Mouse (Mus musculus): ENCODE measurements around the gene Acat2. TPM values are rescaled to one million over a fixed set of nuclear protein-coding genes. Genes with fewer than 3 reads are reported as not detected.
"Not testable (repeated sequence)": the region's sequence is repeated elsewhere in the genome, so short reads cannot be mapped to it uniquely, and the experiment has no call there.

Gene Acat2
- polyA plus RNA-seq, 1 experiment: 7.9 TPM

DNA sequence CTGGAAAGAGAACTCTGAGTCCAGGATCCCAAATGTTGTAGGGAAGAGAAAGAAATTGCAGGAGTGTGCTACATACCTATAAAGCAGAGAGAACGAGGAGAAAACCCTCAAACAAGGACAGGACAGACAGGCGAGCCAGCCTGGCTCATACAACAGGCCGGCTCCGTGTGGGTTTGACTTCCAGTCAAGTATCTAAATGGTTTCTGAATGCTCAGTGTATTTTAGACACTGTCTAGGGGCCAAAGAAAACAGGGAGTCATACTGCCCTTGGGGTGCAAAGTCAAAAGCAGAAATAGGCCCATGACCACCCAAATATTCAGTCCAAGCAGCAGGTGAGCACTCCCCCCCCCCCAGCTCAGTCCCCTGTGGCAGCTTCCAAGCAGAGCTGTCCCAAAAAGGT, 54.7 kb downstream of the Acat2 start:
- Histone ChIP-seq H3K27me3 (ENCODE audit: control insufficient read depth, insufficient read depth, low read length) (no peaks in the 10 kb centered on the region), H3K4me1 (ENCODE audit: control insufficient read depth, insufficient read depth, insufficient read length, low read length) (no peaks in the 10 kb centered on the region), H3K4me3 (ENCODE audit: low read depth, low read length) (no peak overlapping the region), H3K36me3 (ENCODE audit: control insufficient read depth, insufficient read depth, low read length) (peaks cover 27% of the 10 kb centered on the region), H3K27ac (ENCODE audit: insufficient read depth, low read depth, low read length) (no peak overlapping the region)
- TF ChIP-seq CTCF (IDR thresholded peaks at IDR 0.05; ENCODE audit: extremely low read depth, insufficient read length, insufficient replicate concordance, low read depth, low read length): no peak
- 92% methylated on average over 4 of the region's 4 CpGs for WGBS

- TF ChIP-seq CTCF (IDR thresholded peaks at IDR 0.05; ENCODE audit: extremely low read depth, insufficient read length, insufficient replicate concordance, low read depth, low read length) (no peak), POLR2A (IDR thresholded peaks at IDR 0.05; ENCODE audit: low read depth, low read length) (no peak)
- 83% methylated on average over 1 of the region's 1 CpGs for WGBS
- Histone ChIP-seq H3K27ac (ENCODE audit: insufficient read depth, low read depth, low read length) (no peak overlapping the region), H3K36me3 (ENCODE audit: control insufficient read depth, insufficient read depth, low read length) (peaks cover 21% of the 10 kb centered on the region), H3K27me3 (ENCODE audit: control insufficient read depth, insufficient read depth, low read length) (no peaks in the 10 kb centered on the region), H3K4me1 (ENCODE audit: control insufficient read depth, insufficient read depth, insufficient read length, low read length) (no peaks in the 10 kb centered on the region), H3K4me3 (ENCODE audit: low read depth, low read length) (no peak overlapping the region)
Measured at GRCm38 (mm10) chr17:12904349-12904748, 56.2 kb downstream of the Acat2 start.

- TF ChIP-seq POLR2A (IDR thresholded peaks at IDR 0.05; ENCODE audit: low read depth, low read length): no peak
- TF ChIP-seq CTCF (IDR thresholded peaks at IDR 0.05; ENCODE audit: extremely low read depth, insufficient read length, insufficient replicate concordance, low read depth, low read length): no peak
- H3K27me3 ChIP-seq (ENCODE audit: control insufficient read depth, insufficient read depth, low read length): no peaks in the 10 kb centered on the region
- WGBS: 74% methylated on average over 11 of the region's 12 CpGs
Measured at GRCm38 (mm10) chr17:12903372-12904333, 56.9 kb downstream of the Acat2 start.

GRCm38 (mm10) chr17:12902291-12902690, 58.3 kb downstream of the Acat2 start:
- H3K27me3 ChIP-seq (ENCODE audit: control insufficient read depth, insufficient read depth, low read length): no peaks in the 10 kb centered on the region
- TF ChIP-seq CTCF (IDR thresholded peaks at IDR 0.05; ENCODE audit: extremely low read depth, insufficient read length, insufficient replicate concordance, low read depth, low read length) (no peak), POLR2A (IDR thresholded peaks at IDR 0.05; ENCODE audit: low read depth, low read length) (no peak)
- peaks cover 24% of the 10 kb centered on the region for H3K36me3 ChIP-seq (ENCODE audit: control insufficient read depth, insufficient read depth, low read length)
- 93% methylated on average over 6 of the region's 6 CpGs for WGBS
- H3K4me1 ChIP-seq (ENCODE audit: control insufficient read depth, insufficient read depth, insufficient read length, low read length): no peaks in the 10 kb centered on the region
- no peak overlapping the region for H3K27ac ChIP-seq (ENCODE audit: insufficient read depth, low read depth, low read length)
- H3K4me3 ChIP-seq (ENCODE audit: low read depth, low read length): no peak overlapping the region

More at GRCm38 (mm10) chr17:12903372-12904333, 56.9 kb downstream of the Acat2 start:
- Histone ChIP-seq H3K4me1 (ENCODE audit: control insufficient read depth, insufficient read depth, insufficient read length, low read length) (no peaks in the 10 kb centered on the region), H3K36me3 (ENCODE audit: control insufficient read depth, insufficient read depth, low read length) (peaks cover 23% of the 10 kb centered on the region), H3K4me3 (ENCODE audit: low read depth, low read length) (no peak overlapping the region), H3K27ac (ENCODE audit: insufficient read depth, low read depth, low read length) (no peak overlapping the region)

DNA sequence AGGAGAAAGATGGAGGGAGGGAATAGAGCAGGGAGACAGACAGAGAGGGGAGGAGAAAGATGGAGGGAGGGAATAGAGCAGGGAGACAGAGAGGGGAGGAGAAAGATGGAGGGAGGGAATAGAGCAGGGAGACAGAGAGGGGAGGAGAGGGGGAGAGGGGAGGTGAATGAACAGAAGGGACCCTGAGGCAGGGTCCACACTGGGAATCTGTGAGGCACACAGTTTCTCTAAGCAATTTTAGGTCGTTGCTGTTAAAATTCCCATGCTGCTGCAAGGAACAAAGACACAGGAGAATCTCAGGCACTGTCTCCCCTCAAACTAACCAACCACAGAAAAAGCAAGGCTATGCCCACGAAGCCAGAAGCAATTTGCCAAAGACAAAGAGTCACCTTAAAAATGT, 61.9 kb downstream of the Acat2 start:
- H3K4me1 ChIP-seq (ENCODE audit: control insufficient read depth, insufficient read depth, insufficient read length, low read length); H3K4me3 ChIP-seq (ENCODE audit: low read depth, low read length); H3K27me3 ChIP-seq (ENCODE audit: control insufficient read depth, insufficient read depth, low read length); H3K27ac ChIP-seq (ENCODE audit: insufficient read depth, low read depth, low read length): not testable (repeated sequence)
- peaks cover 15% of the 10 kb centered on the region for H3K36me3 ChIP-seq (ENCODE audit: control insufficient read depth, insufficient read depth, low read length)
- WGBS: 60% methylated on average over 2 of the region's 2 CpGs

DNA sequence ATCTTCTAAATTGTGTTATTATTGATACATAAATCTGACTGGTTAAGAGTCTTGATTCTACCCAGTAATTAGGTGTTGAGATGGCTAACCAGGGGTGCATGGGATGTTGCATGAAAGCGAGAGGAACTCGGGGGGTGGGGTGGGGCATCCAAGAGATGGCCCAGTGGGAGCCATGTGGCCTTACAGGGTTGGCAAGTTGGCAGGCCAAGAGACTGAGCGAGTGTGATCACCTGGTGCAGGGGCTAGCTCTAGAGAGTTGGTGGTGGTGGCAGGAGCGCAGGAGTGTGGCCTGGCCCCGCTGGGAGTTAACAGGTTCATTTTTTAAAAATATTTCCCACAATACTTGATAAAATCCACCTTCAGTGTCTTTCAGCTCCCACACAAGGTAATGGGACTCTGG, 62.9 kb downstream of the Acat2 start:
- Histone ChIP-seq H3K27me3 (ENCODE audit: control insufficient read depth, insufficient read depth, low read length) (no peaks in the 10 kb centered on the region), H3K4me1 (ENCODE audit: control insufficient read depth, insufficient read depth, insufficient read length, low read length) (no peaks in the 10 kb centered on the region), H3K4me3 (ENCODE audit: low read depth, low read length) (no peak overlapping the region), H3K27ac (ENCODE audit: insufficient read depth, low read depth, low read length) (no peak overlapping the region), H3K36me3 (ENCODE audit: control insufficient read depth, insufficient read depth, low read length) (peaks cover 12% of the 10 kb centered on the region)
- no peak for TF ChIP-seq CTCF (IDR thresholded peaks at IDR 0.05; ENCODE audit: extremely low read depth, insufficient read length, insufficient replicate concordance, low read depth, low read length)
- TF ChIP-seq POLR2A (IDR thresholded peaks at IDR 0.05; ENCODE audit: low read depth, low read length): no peak
- 95% methylated on average over 5 of the region's 5 CpGs for WGBS

Other genes with a start within 250 kb of the Acat2 start
- gene Igf2r, start 191.1 kb downstream of the Acat2 start, polyA plus RNA-seq (2012; rRNA removed): 8.3 and 19.7 TPM in 2 replicates
- not detected in 2 replicates for gene Mas1, start 92.6 kb downstream of the Acat2 start, polyA plus RNA-seq (2012; rRNA removed)
- not detected in 2 replicates for gene Mrgprh, start 84.7 kb downstream of the Acat2 start, polyA plus RNA-seq (2012; rRNA removed)
- gene Pnldc1, start 50.5 kb downstream of the Acat2 start, polyA plus RNA-seq (2012; rRNA removed): 0.24 and 0.41 TPM in 2 replicates
- 9.8 and 19.5 TPM in 2 replicates for gene Tcp1, start 45.0 kb downstream of the Acat2 start, polyA plus RNA-seq (2012; rRNA removed)
- gene Mrpl18, start 44.4 kb downstream of the Acat2 start, polyA plus RNA-seq (2012; rRNA removed): 16.7 and 19.4 TPM in 2 replicates
- 0.38 TPM in 1 of 2 replicates, not detected in the other for gene Acat3, start 20.1 kb downstream of the Acat2 start, polyA plus RNA-seq (2012; rRNA removed)
- gene Wtap, start 33.4 kb upstream of the Acat2 start, polyA plus RNA-seq (2012; rRNA removed): 4.5 and 11.0 TPM in 2 replicates
- gene Sod2, start 46.1 kb upstream of the Acat2 start, polyA plus RNA-seq (2012; rRNA removed): 511 and 521 TPM in 2 replicates
- 0.76 and 1.1 TPM in 2 replicates for gene Gpr31b, start 91.5 kb upstream of the Acat2 start, polyA plus RNA-seq (2012; rRNA removed)
- gene Tcp10b, start 100.4 kb upstream of the Acat2 start, polyA plus RNA-seq (2012; rRNA removed): not detected in 2 replicates
- gene Unc93a, start 171.1 kb upstream of the Acat2 start, polyA plus RNA-seq (2012; rRNA removed): 0.77 and 15.8 TPM in 2 replicates